Mouse (Mus musculus): ENCODE results near the gene Fem1b. TPM values are rescaled to one million over a fixed set of nuclear protein-coding genes. Genes with fewer than 3 reads are reported as not detected.
A peak's percentile ranks its signal among the peaks of the same experiment; 100 is the strongest.
"Not testable (repeated sequence)": the region's sequence is repeated elsewhere in the genome, so short reads cannot be mapped to it uniquely, and the experiment has no call there.

The Fem1b gene
- polyA plus RNA-seq, 1 experiment from 2014 or later: 41.1 TPM

DNA sequence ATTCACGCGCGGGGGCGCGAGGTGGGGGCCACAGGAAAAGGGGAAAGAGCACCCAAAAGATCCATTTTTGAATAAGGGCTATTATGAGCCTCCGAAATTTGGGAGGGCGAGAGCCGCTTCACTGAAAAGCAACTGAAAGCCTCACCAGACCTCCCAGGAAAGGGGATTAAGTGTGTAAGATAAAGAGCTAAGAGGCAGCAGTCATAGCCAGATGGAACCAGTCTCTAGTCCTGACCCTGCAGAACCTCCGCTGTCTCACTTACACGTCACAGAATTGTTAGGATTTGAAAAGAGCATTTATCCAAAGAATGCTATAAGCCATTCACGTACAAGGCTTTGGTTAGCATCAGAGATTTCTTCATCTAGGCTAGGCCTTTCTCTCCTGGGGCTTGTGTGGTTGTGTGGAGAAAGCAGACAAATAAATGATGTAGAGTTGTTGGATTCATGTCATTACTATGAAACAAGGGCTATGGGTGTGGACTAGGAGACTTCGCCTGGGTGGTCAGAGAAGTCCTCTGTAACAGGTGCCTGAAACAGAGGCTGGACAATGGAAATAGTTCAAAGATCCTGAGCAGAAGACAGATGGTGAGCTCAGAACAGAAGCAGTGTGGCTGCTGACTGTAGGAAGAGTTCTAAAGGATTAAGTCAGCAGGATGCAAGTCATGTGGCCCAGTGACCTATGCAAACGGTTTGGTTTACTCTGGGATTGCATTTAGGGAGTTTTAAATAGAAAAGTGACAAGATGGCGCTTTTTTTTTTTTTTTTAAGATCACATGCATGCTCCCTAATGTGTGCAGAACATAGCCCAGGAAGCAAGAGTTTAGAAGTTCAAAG lies 699 bp upstream of the Fem1b start:
- peak overlapping the region; percentile 97 for H3K4me3 ChIP-seq (ENCODE audit: low read depth, low read length)
- H3K36me3 ChIP-seq (replicated peaks; ENCODE audit: control insufficient read depth, insufficient read depth, low read depth, low read length): no peaks in the 10 kb centered on the region
- DNase-seq (ENCODE audit: low spot score) (peak; percentile 19), ATAC-seq (replicated peaks; ENCODE audit: insufficient number of reproducible peaks, low FRiP score, low TSS enrichment, low read depth) (peak; percentile 35; the same call in 1 of the 2 replicates)
- peak overlapping the region; percentile 49 for H3K4me2 ChIP-seq (ENCODE audit: low read depth, low read length)
- no peaks in the 10 kb centered on the region for H3K4me1 ChIP-seq (ENCODE audit: control insufficient read depth, insufficient read depth, low read length)
- WGBS: 14% methylated on average over 14 of the region's 14 CpGs
- no peaks in the 10 kb centered on the region for H3K27me3 ChIP-seq (ENCODE audit: control insufficient read depth, insufficient read depth, low read length)
- peak overlapping the region; percentile 88 for H3K9ac ChIP-seq (replicated peaks; ENCODE audit: low read length)
- no peaks in the 10 kb centered on the region for H3K9me3 ChIP-seq (replicated peaks; ENCODE audit: control insufficient read depth, low read length)
- peak overlapping the region; percentile 88; the same call in 1 of the 2 replicates for H3K27ac ChIP-seq (replicated peaks; ENCODE audit: low read depth, low read length)

DNA sequence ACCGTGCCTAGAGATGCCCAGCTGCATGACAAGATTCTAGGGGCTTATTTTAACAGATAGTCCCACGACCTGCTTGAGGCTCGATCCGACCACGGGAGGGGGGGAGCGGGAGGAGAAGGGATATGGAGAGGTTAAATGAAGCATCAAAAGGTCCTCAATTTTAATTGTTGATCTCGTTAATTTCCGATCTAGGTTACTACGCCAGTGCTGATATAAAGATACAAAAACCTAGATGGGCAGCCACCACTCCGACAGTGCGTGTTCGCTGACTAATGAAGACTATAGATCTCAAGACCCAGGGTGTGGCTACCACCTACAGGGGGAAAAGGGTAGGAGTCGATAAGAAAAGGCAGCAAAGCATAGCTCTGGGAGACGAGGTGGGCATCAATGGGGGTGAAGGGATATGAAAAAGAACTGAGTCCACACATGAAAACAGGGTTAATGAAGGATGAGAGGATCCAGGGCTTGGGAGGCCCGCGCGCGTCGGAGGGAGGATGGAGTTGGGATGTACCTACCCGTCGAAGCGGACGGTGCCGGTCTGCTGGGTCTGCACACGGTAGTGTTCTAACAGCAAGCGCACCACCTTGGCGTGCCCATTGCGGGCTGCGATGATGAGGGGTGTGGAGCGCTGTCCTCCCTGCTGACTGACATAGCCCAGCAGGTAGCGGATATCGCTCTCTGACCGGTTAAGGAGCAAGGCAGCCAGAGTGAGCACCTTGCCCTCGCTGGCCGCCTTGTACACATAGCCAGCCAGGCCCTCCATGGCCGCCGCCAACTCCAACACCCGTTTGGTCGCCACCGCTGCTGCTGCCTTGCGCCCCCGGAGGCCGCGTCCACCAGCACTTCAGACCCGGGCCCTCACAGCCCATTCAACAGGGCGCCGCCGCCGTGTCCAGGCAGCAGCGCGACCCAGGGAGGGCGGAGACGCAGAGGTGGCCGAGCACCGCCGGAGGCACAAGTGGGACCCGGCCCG lies 905 bp downstream of the Fem1b start:
- Histone ChIP-seq H3K4me1 (ENCODE audit: control insufficient read depth, insufficient read depth, low read length) (no peaks in the 10 kb centered on the region), H3K27me3 (ENCODE audit: control insufficient read depth, insufficient read depth, low read length) (no peaks in the 10 kb centered on the region), H3K36me3 (replicated peaks; ENCODE audit: control insufficient read depth, insufficient read depth, low read depth, low read length) (no peaks in the 10 kb centered on the region), H3K9me3 (replicated peaks; ENCODE audit: control insufficient read depth, low read length) (no peaks in the 10 kb centered on the region), H3K9ac (replicated peaks; ENCODE audit: low read length) (peak overlapping the region; percentile 88), H3K4me2 (ENCODE audit: low read depth, low read length) (peak overlapping the region; percentile 76), H3K27ac (replicated peaks; ENCODE audit: low read depth, low read length) (peak overlapping the region; percentile 88), H3K4me3 (ENCODE audit: low read depth, low read length) (peak overlapping the region; percentile 97)
- under 1% methylated on average over 58 of the region's 58 CpGs for WGBS
- DNase-seq (ENCODE audit: low spot score) (peak; percentile 35), ATAC-seq (replicated peaks; ENCODE audit: insufficient number of reproducible peaks, low FRiP score, low TSS enrichment, low read depth) (peak; percentile 60; the same call in 1 of the 2 replicates)

DNA sequence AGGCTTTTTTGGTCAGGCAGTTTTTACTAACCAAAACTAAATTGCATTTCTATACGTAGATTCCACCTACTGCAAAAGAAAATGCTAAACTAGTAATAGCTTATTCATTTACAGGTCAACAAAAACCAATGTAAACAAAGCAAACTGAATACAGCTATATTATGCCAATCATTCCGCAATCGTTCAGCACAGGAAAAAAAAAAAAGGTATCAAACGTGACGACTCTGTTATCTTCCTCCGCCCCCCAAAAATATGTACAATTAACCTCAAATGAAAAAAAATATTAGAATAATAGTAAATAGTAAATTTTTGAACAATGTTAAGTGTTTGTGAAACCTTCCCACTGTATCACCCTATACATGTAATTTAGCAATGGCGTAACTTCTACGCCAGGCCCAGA lies 1.6 kb downstream of the Fem1b start:
- Histone ChIP-seq H3K9me3 (replicated peaks; ENCODE audit: control insufficient read depth, low read length) (no peaks in the 10 kb centered on the region), H3K4me2 (ENCODE audit: low read depth, low read length) (peak overlapping the region; percentile 76), H3K4me3 (ENCODE audit: low read depth, low read length) (peak overlapping the region; percentile 97), H3K27ac (replicated peaks; ENCODE audit: low read depth, low read length) (no peak overlapping the region), H3K36me3 (replicated peaks; ENCODE audit: control insufficient read depth, insufficient read depth, low read depth, low read length) (no peaks in the 10 kb centered on the region), H3K4me1 (ENCODE audit: control insufficient read depth, insufficient read depth, low read length) (no peaks in the 10 kb centered on the region), H3K27me3 (ENCODE audit: control insufficient read depth, insufficient read depth, low read length) (no peaks in the 10 kb centered on the region), H3K9ac (replicated peaks; ENCODE audit: low read length) (peak overlapping the region; percentile 88)
- DNase-seq (ENCODE audit: low spot score) (no peak), ATAC-seq (replicated peaks; ENCODE audit: insufficient number of reproducible peaks, low FRiP score, low TSS enrichment, low read depth) (no peak)
- WGBS: 26% methylated on average over 8 of the region's 8 CpGs

DNA sequence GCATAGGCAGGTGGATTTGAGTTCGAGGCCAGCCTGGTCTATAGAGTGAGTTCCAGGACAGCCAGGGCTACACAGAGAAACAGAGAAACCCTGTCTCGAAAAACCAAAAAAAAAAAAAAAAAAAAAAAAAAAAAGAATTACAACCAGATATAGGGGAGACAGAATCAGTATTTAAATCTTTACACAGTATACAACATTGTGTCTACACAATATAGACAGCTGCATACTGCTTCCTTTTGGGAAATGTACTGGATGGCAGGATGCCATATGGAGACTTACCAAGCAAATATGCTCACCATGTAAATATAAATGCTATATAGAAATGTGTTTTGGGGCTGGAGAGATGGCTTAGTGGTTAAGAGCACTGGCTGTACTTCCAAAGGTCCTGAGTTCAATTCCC lies 12.5 kb downstream of the Fem1b start:
- H3K4me3 ChIP-seq (ENCODE audit: low read depth, low read length); DNase-seq (ENCODE audit: low spot score); H3K4me2 ChIP-seq (ENCODE audit: low read depth, low read length); H3K27me3 ChIP-seq (ENCODE audit: control insufficient read depth, insufficient read depth, low read length); H3K9me3 ChIP-seq (replicated peaks; ENCODE audit: control insufficient read depth, low read length); H3K27ac ChIP-seq (replicated peaks; ENCODE audit: low read depth, low read length); ATAC-seq (replicated peaks; ENCODE audit: insufficient number of reproducible peaks, low FRiP score, low TSS enrichment, low read depth); H3K4me1 ChIP-seq (ENCODE audit: control insufficient read depth, insufficient read depth, low read length); H3K9ac ChIP-seq (replicated peaks; ENCODE audit: low read length); H3K36me3 ChIP-seq (replicated peaks; ENCODE audit: control insufficient read depth, insufficient read depth, low read depth, low read length): not testable (repeated sequence)
- WGBS: 88% methylated on average over 2 of the region's 2 CpGs

DNA sequence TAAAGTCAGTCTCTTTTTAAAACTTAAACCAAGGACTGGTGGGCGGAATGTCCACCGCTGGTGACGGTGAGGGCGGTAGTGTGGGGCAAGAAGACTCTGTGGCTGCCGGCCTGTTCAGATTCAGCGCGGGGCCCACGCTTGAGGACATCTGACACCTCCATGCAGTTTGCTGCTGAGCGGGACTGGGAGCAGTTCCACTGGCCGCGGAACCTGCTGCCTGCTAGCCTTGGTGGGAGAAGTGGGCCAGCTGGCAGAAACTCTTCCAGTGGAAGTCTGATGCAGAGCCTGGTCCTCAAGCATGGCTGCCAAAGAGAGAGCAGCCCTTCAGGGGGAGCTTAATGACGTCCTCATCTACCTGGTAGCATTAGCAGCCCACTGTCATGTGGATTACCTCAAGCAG lies 21.9 kb downstream of the Fem1b start:
- WGBS: 86% methylated on average over 12 of the region's 12 CpGs
- H3K4me3 ChIP-seq (ENCODE audit: low read depth, low read length): no peak overlapping the region
- H3K9me3 ChIP-seq (replicated peaks; ENCODE audit: control insufficient read depth, low read length): no peaks in the 10 kb centered on the region
- H3K27ac ChIP-seq (replicated peaks; ENCODE audit: low read depth, low read length): no peak overlapping the region
- DNase-seq (ENCODE audit: low spot score) (no peak), ATAC-seq (replicated peaks; ENCODE audit: insufficient number of reproducible peaks, low FRiP score, low TSS enrichment, low read depth) (no peak)
- no peak overlapping the region for H3K9ac ChIP-seq (replicated peaks; ENCODE audit: low read length)
- H3K36me3 ChIP-seq (replicated peaks; ENCODE audit: control insufficient read depth, insufficient read depth, low read depth, low read length): no peaks in the 10 kb centered on the region
- no peaks in the 10 kb centered on the region for H3K27me3 ChIP-seq (ENCODE audit: control insufficient read depth, insufficient read depth, low read length)
- no peaks in the 10 kb centered on the region for H3K4me1 ChIP-seq (ENCODE audit: control insufficient read depth, insufficient read depth, low read length)
- no peak overlapping the region for H3K4me2 ChIP-seq (ENCODE audit: low read depth, low read length)

DNA sequence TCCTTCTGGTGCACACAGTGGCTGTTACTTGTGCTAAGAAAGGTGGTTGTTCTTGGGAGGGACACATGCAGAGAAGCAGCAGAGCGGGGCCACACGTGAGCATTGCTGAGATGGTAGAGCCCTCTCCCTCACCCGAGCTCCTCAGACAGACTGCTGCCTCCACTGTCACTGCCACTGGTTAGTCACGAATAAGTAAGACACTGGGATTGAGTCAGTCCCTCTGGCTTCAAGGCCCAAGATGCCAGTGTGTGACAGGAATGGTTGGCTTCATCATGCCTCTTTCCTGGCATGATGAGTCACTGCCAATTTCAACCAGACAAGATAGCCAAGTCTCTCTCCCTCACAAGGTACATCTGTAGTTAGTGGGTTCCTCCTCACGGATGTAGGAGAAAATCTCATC lies 25.0 kb downstream of the Fem1b start:
- Histone ChIP-seq H3K36me3 (replicated peaks; ENCODE audit: control insufficient read depth, insufficient read depth, low read depth, low read length) (no peaks in the 10 kb centered on the region), H3K4me1 (ENCODE audit: control insufficient read depth, insufficient read depth, low read length) (no peaks in the 10 kb centered on the region), H3K4me3 (ENCODE audit: low read depth, low read length) (no peak overlapping the region), H3K27ac (replicated peaks; ENCODE audit: low read depth, low read length) (no peak overlapping the region), H3K27me3 (ENCODE audit: control insufficient read depth, insufficient read depth, low read length) (no peaks in the 10 kb centered on the region), H3K4me2 (ENCODE audit: low read depth, low read length) (no peak overlapping the region), H3K9me3 (replicated peaks; ENCODE audit: control insufficient read depth, low read length) (no peaks in the 10 kb centered on the region), H3K9ac (replicated peaks; ENCODE audit: low read length) (no peak overlapping the region)
- 71% methylated on average over 5 of the region's 5 CpGs for WGBS
- ATAC-seq (replicated peaks; ENCODE audit: insufficient number of reproducible peaks, low FRiP score, low TSS enrichment, low read depth) (no peak), DNase-seq (ENCODE audit: low spot score) (no peak)

DNA sequence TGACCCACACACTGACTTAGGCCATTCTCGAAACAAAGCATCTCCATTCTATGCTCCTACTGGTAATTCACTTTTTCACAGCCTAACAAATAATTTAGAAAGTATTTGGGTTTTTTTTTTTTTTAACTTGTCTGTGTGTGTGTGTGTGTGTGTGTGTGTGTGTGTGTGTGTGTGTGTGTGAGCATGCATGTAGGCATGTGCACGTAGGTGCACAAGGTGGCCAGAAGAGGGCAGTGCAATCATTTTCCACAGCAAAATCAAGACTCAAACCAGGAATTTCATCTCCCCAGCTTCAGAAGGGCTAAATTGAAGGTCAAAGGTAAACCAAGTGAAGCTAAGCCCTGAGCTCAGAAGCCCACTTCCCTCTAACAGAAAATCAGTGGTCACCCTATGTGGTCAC lies 27.5 kb downstream of the Fem1b start:
- no peak overlapping the region for H3K4me2 ChIP-seq (ENCODE audit: low read depth, low read length)
- DNase-seq (ENCODE audit: low spot score) (no peak), ATAC-seq (replicated peaks; ENCODE audit: insufficient number of reproducible peaks, low FRiP score, low TSS enrichment, low read depth) (no peak)
- 89% methylated on average over 2 of the region's 2 CpGs for WGBS
- H3K4me1 ChIP-seq (ENCODE audit: control insufficient read depth, insufficient read depth, low read length): no peaks in the 10 kb centered on the region
- H3K27me3 ChIP-seq (ENCODE audit: control insufficient read depth, insufficient read depth, low read length): no peaks in the 10 kb centered on the region
- no peak overlapping the region for H3K4me3 ChIP-seq (ENCODE audit: low read depth, low read length)
- H3K36me3 ChIP-seq (replicated peaks; ENCODE audit: control insufficient read depth, insufficient read depth, low read depth, low read length): no peaks in the 10 kb centered on the region
- no peak overlapping the region for H3K9ac ChIP-seq (replicated peaks; ENCODE audit: low read length)
- no peaks in the 10 kb centered on the region for H3K9me3 ChIP-seq (replicated peaks; ENCODE audit: control insufficient read depth, low read length)
- no peak overlapping the region for H3K27ac ChIP-seq (replicated peaks; ENCODE audit: low read depth, low read length)
